Mouse (Mus musculus): Measurements from ENCODE around the gene Arrb1. TPM values are rescaled to one million over a fixed set of nuclear protein-coding genes. Genes with fewer than 3 reads are reported as not detected.

Gene Arrb1
- polyA plus RNA-seq, 1 experiment from 2014 or later: 17.4 TPM

DNA sequence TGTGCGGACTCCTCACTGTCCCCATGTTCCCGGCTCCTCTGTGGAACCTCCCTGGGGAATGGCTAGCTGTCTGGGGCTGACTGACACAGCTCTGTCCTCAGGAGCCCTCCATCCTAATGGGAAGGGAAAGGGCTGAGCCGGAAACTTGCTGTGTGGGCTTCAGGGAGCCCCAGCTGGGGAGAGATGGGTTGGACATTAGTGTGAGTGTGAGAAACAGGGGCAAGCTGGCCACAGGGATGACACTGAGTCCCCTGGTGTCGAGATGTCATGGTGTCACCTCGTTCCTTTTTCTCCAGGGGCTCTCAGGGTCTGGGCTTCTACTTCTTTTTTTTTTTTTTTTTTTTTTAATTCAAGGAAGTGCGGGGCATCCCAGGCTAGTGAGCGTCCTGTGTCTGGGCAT is 47.0 kb downstream of the Arrb1 start:
- H3K27me3 ChIP-seq (replicated peaks; ENCODE audit: control insufficient read depth, insufficient read depth, low read length): no peaks in the 10 kb centered on the region
- no peak overlapping the region for H3K4me2 ChIP-seq (ENCODE audit: low read length)
- H3K36me3 ChIP-seq (ENCODE audit: control insufficient read depth, insufficient read depth, low read length): peaks cover 10% of the 10 kb centered on the region; the same call in 1 of the 2 replicates
- no peak overlapping the region for H3K4me3 ChIP-seq (ENCODE audit: low read length)
- no peak overlapping the region for H3K27ac ChIP-seq (ENCODE audit: low read depth, low read length)
- H3K4me1 ChIP-seq (ENCODE audit: control insufficient read depth, insufficient read depth, low read depth, low read length): peaks cover 18% of the 10 kb centered on the region
- ATAC-seq: no peak
- H3K9me3 ChIP-seq (ENCODE audit: control insufficient read depth, low read length): no peaks in the 10 kb centered on the region
- WGBS: 34% methylated on average over 7 of the region's 7 CpGs
- H3K9ac ChIP-seq (ENCODE audit: low read depth, low read length): no peak overlapping the region

DNA sequence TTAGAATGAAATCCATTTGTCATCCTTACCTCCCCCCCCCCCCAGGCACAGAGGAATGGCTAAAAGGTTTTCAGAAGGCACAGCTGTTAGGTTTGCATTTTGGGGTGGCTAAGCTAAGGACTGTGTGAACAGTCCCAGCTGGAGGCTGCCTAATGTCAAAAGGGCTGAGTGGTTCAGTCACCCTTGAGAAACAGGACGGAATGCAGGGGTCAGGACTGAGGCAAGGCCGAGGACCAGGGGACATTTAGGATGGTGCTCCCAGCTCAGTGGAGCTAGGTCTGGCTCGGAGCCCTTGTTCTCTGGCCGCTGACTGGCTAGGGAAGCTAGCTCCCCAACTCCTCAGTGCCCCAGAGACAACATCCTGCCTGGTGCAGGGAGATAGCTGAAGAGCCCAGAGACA is 47.6 kb downstream of the Arrb1 start:
- Histone ChIP-seq H3K4me3 (ENCODE audit: low read length) (no peak overlapping the region), H3K36me3 (ENCODE audit: control insufficient read depth, insufficient read depth, low read length) (peaks cover 13% of the 10 kb centered on the region; the same call in 1 of the 2 replicates), H3K27ac (ENCODE audit: low read depth, low read length) (no peak overlapping the region), H3K9me3 (ENCODE audit: control insufficient read depth, low read length) (no peaks in the 10 kb centered on the region), H3K4me2 (ENCODE audit: low read length) (no peak overlapping the region), H3K9ac (ENCODE audit: low read depth, low read length) (no peak overlapping the region), H3K4me1 (ENCODE audit: control insufficient read depth, insufficient read depth, low read depth, low read length) (peaks cover 18% of the 10 kb centered on the region), H3K27me3 (replicated peaks; ENCODE audit: control insufficient read depth, insufficient read depth, low read length) (no peaks in the 10 kb centered on the region)
- 33% methylated on average over 4 of the region's 4 CpGs for WGBS
- no peak for ATAC-seq

DNA sequence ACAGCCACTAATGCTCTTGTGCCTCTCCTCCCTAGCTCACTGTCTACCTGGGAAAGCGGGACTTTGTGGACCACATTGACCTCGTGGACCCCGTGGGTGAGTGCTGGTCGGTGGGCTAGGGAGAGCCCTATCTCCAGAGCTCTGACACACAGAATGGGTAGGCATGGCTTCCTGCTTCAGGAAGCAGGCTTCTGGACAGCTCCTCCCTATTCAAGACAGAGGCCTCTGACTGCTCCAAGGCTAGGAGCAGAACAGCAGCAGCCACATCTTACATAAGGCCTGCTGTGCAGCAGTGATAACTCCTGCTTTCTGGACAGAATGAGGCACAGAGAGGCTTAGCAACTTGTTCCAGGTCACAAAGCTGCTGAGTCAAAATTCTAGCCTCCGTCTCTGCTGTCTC is 48.4 kb downstream of the Arrb1 start:
- Histone ChIP-seq H3K27me3 (replicated peaks; ENCODE audit: control insufficient read depth, insufficient read depth, low read length) (no peaks in the 10 kb centered on the region), H3K4me3 (ENCODE audit: low read length) (no peak overlapping the region), H3K9me3 (ENCODE audit: control insufficient read depth, low read length) (no peaks in the 10 kb centered on the region), H3K36me3 (ENCODE audit: control insufficient read depth, insufficient read depth, low read length) (peaks cover 13% of the 10 kb centered on the region; the same call in 1 of the 2 replicates), H3K4me2 (ENCODE audit: low read length) (no peak overlapping the region), H3K9ac (ENCODE audit: low read depth, low read length) (no peak overlapping the region), H3K27ac (ENCODE audit: low read depth, low read length) (no peak overlapping the region), H3K4me1 (ENCODE audit: control insufficient read depth, insufficient read depth, low read depth, low read length) (peaks cover 18% of the 10 kb centered on the region)
- WGBS: 79% methylated on average over 5 of the region's 5 CpGs
- no peak for ATAC-seq

DNA sequence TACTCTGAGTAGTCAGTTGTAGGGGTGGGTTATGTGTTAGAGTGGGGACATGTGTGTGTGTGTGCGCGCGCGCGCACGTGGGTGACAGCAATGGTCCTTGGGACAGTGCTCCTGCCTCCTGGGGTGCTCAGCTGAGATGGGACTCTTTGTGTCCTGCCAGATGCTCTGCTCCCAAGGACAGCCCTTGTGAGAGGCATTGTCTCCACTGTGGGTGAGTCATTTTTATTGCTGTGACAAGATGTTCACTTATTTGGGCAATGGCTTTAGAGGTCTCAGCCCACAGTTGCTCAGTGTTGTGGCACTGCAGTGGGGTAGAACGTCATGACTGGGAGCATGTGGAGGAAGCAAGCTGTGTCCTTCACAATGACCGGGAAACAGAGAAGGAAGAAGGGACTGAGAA is 50.7 kb downstream of the Arrb1 start:
- H3K27ac ChIP-seq (ENCODE audit: low read depth, low read length): no peak overlapping the region
- H3K4me3 ChIP-seq (ENCODE audit: low read length): no peak overlapping the region
- H3K27me3 ChIP-seq (replicated peaks; ENCODE audit: control insufficient read depth, insufficient read depth, low read length): no peaks in the 10 kb centered on the region
- H3K4me1 ChIP-seq (ENCODE audit: control insufficient read depth, insufficient read depth, low read depth, low read length): peaks cover 7% of the 10 kb centered on the region
- H3K9me3 ChIP-seq (ENCODE audit: control insufficient read depth, low read length): no peaks in the 10 kb centered on the region
- no peak for ATAC-seq
- peaks cover 15% of the 10 kb centered on the region; the same call in 1 of the 2 replicates for H3K36me3 ChIP-seq (ENCODE audit: control insufficient read depth, insufficient read depth, low read length)
- no peak overlapping the region for H3K9ac ChIP-seq (ENCODE audit: low read depth, low read length)
- 77% methylated on average over 8 of the region's 8 CpGs for WGBS
- no peak overlapping the region for H3K4me2 ChIP-seq (ENCODE audit: low read length)

DNA sequence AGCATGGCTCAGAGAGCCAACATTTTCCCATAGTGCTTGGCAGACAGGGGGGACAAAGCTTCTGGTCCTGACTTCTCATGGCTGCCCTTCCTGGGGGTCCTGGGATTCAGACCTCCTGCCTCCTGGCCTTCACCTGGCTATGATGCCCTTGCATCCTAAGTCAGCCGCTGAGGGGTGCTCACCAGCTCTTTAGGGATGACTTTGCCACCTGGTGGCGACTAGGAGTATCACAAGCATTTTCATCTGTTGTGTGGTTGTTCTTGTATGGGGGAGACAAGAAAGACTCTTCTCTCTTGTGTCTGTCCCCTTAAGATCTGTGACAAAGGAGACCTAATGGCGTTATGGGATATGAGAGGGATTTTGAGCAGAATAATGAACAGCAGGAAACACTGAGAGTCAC is 54.8 kb downstream of the Arrb1 start:
- H3K4me1 ChIP-seq (ENCODE audit: control insufficient read depth, insufficient read depth, low read depth, low read length): peaks cover 6% of the 10 kb centered on the region; the same call in 1 of the 2 replicates
- H3K36me3 ChIP-seq (ENCODE audit: control insufficient read depth, insufficient read depth, low read length): peaks cover 30% of the 10 kb centered on the region
- H3K4me2 ChIP-seq (ENCODE audit: low read length): no peak overlapping the region
- no peak overlapping the region for H3K4me3 ChIP-seq (ENCODE audit: low read length)
- peak; percentile 21; the same call in 1 of the 2 replicates for ATAC-seq
- WGBS: 0% methylated on average over 3 of the region's 3 CpGs
- H3K9ac ChIP-seq (ENCODE audit: low read depth, low read length): no peak overlapping the region
- H3K9me3 ChIP-seq (ENCODE audit: control insufficient read depth, low read length): no peaks in the 10 kb centered on the region
- no peaks in the 10 kb centered on the region for H3K27me3 ChIP-seq (replicated peaks; ENCODE audit: control insufficient read depth, insufficient read depth, low read length)
- no peak overlapping the region for H3K27ac ChIP-seq (ENCODE audit: low read depth, low read length)

DNA sequence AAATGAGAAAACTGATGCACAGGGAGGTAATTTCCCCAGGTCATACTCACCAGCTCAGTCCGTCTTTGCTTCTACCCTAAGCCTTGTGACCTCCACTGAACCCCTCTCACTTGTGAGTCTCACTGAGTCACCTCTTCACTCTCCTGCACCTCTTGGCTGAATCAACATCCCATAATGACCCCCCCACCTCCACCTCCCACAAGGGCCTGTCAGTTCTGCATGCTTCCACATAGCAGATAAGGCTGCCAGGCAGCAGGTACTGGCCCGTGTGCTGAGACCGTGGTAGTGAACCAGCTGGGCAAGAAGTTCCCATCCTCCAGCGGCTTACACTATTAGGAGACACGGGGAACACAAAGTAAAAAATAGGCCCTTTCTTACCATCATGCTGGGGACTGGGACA is 55.4 kb downstream of the Arrb1 start:
- Histone ChIP-seq H3K9ac (ENCODE audit: low read depth, low read length) (no peak overlapping the region), H3K9me3 (ENCODE audit: control insufficient read depth, low read length) (no peaks in the 10 kb centered on the region), H3K4me3 (ENCODE audit: low read length) (no peak overlapping the region), H3K4me1 (ENCODE audit: control insufficient read depth, insufficient read depth, low read depth, low read length) (peaks cover 6% of the 10 kb centered on the region; the same call in 1 of the 2 replicates), H3K27me3 (replicated peaks; ENCODE audit: control insufficient read depth, insufficient read depth, low read length) (no peaks in the 10 kb centered on the region), H3K4me2 (ENCODE audit: low read length) (no peak overlapping the region), H3K36me3 (ENCODE audit: control insufficient read depth, insufficient read depth, low read length) (peaks cover 36% of the 10 kb centered on the region), H3K27ac (ENCODE audit: low read depth, low read length) (no peak overlapping the region)
- WGBS: 50% methylated on average over 5 of the region's 5 CpGs
- no peak for ATAC-seq

DNA sequence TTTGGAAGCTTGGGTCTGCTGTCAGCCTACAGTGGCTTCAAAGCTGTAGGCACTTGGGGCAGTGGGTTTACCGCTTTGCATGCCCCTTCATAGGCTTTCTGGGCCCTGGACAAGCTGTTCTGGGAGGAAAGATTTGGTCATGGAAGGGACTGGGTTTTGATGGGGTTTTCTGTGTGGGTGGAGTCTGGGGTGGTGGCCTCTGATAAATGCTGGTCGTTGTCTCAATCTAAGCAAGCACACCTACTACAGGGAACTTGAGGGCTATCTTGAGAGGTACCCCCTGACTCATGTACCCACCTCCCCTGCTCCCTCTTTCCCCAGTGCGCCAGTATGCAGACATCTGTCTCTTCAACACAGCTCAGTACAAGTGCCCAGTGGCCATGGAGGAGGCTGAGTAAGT is 57.4 kb downstream of the Arrb1 start:
- Histone ChIP-seq H3K27me3 (replicated peaks; ENCODE audit: control insufficient read depth, insufficient read depth, low read length) (no peaks in the 10 kb centered on the region), H3K4me3 (ENCODE audit: low read length) (no peak overlapping the region), H3K9ac (ENCODE audit: low read depth, low read length) (no peak overlapping the region), H3K9me3 (ENCODE audit: control insufficient read depth, low read length) (no peaks in the 10 kb centered on the region), H3K36me3 (ENCODE audit: control insufficient read depth, insufficient read depth, low read length) (peaks cover 47% of the 10 kb centered on the region), H3K27ac (ENCODE audit: low read depth, low read length) (no peak overlapping the region), H3K4me1 (ENCODE audit: control insufficient read depth, insufficient read depth, low read depth, low read length) (no peaks in the 10 kb centered on the region), H3K4me2 (ENCODE audit: low read length) (no peak overlapping the region)
- 100% methylated on average over 3 of the region's 3 CpGs for WGBS
- ATAC-seq: no peak

DNA sequence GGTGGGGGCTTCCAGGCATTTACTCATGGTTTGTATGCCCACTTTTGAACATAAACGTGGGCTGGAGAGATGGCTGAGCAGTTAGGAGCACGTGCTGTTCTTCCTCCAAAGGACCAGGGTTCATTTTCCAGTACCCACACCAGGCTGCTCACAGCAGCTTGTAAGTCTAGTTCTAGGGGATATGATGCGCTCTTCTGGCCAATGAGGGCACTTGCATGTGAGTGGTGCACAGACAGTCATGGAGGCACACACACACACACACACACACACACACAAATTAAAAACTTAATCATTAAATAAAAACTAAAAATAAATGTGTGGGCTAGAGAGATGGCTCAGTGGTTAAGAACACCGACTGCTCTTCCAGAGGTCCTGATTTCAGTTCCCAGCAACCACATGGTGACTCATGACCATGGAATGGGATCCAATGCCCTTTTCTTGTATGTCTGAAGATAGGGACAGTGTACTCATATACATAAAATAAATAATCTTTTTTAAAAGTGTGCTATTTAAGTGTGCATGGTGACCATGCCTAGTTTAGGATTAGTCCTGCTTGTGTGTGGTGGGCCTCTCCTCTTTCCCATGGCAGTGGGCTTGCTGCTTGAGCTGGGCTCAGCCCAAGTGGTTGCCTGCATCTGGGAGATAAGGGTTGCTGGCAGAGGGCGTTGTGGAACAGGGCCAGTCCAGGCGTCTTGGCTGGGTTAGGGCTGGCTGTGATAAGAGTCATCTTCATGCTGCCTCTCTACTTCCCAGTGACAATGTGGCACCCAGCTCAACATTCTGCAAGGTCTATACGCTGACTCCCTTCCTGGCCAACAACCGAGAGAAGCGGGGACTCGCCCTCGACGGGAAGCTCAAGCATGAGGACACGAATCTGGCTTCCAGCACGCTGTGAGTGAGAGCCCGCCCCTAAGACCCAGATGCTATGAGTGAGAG is 58.9 kb downstream of the Arrb1 start:
- no peak for ATAC-seq
- Histone ChIP-seq H3K4me2 (ENCODE audit: low read length) (no peak overlapping the region), H3K9me3 (ENCODE audit: control insufficient read depth, low read length) (no peaks in the 10 kb centered on the region), H3K9ac (ENCODE audit: low read depth, low read length) (no peak overlapping the region), H3K36me3 (ENCODE audit: control insufficient read depth, insufficient read depth, low read length) (peaks cover 52% of the 10 kb centered on the region), H3K27ac (ENCODE audit: low read depth, low read length) (no peak overlapping the region), H3K27me3 (replicated peaks; ENCODE audit: control insufficient read depth, insufficient read depth, low read length) (no peaks in the 10 kb centered on the region), H3K4me3 (ENCODE audit: low read length) (no peak overlapping the region), H3K4me1 (ENCODE audit: control insufficient read depth, insufficient read depth, low read depth, low read length) (no peaks in the 10 kb centered on the region)
- WGBS: 90% methylated on average over 15 of the region's 15 CpGs

DNA sequence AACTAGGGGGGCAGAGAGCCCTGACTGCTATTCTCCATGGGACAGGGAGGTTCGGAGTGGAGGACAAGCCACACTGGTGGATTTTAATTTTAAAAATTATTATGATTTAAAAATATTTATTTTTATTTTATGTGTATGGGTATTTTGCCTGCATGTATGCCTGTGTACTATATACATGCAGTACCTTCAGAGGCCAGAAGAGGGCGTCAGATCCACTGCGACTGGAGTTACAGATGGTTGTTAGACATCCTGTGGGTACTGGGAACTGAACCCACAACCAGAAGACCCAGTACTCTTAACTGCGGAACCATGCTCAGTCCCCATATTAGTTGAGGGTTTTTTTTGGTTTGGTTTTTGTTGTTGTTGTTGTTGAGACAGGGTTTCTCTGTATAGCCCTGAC is 63.5 kb downstream of the Arrb1 start:
- no peak for ATAC-seq
- no peaks in the 10 kb centered on the region for H3K4me1 ChIP-seq (ENCODE audit: control insufficient read depth, insufficient read depth, low read depth, low read length)
- H3K9ac ChIP-seq (ENCODE audit: low read depth, low read length): no peak overlapping the region
- no peak overlapping the region for H3K4me3 ChIP-seq (ENCODE audit: low read length)
- peaks cover 61% of the 10 kb centered on the region for H3K36me3 ChIP-seq (ENCODE audit: control insufficient read depth, insufficient read depth, low read length)
- 77% methylated on average over 4 of the region's 4 CpGs for WGBS
- H3K27me3 ChIP-seq (replicated peaks; ENCODE audit: control insufficient read depth, insufficient read depth, low read length): no peaks in the 10 kb centered on the region
- no peak overlapping the region for H3K27ac ChIP-seq (ENCODE audit: low read depth, low read length)
- no peaks in the 10 kb centered on the region for H3K9me3 ChIP-seq (ENCODE audit: control insufficient read depth, low read length)
- no peak overlapping the region for H3K4me2 ChIP-seq (ENCODE audit: low read length)

Measured in hindbrain, embryonic 16.5 days (tissue).